Mouse (Mus musculus) hindbrain, embryonic 15.5 days (tissue): ENCODE data around the gene Lrrc49. TPM values are rescaled to one million over a fixed set of nuclear protein-coding genes. Genes with fewer than 3 reads are reported as not detected.

Source experiments
- ATAC-seq: fragments of 200-750 bp; cut with Nextera tagmentation; 2 replicates; pipeline ENCODE4 v1.8.0; 2017; ENCODE audit warnings: low read depth, moderate number of reproducible peaks, moderate TSS enrichment; ENCODE audit not compliant: low FRiP score
- H3K27ac ChIP-seq: fragments of 300-500 bp; sonication (generic); replicated peaks from 2 replicates; pipeline ENCODE4 v1.5.1; 2015; ENCODE audit warnings: mild to moderate bottlenecking, inconsistent platforms
- H3K27me3 ChIP-seq: fragments of 300-500 bp; sonication (generic); 2 replicates; pipeline ENCODE4 v1.6.1; 2015; ENCODE audit warnings: control low read depth, inconsistent platforms
- H3K36me3 ChIP-seq: fragments of 300-500 bp; sonication (generic); 2 replicates; pipeline ENCODE4 v1.6.1; 2015; ENCODE audit warnings: control low read depth, inconsistent platforms
- H3K4me1 ChIP-seq: fragments of 300-500 bp; sonication (generic); replicated peaks from 2 replicates; pipeline ENCODE4 v1.6.1; 2015; ENCODE audit warnings: control low read depth, inconsistent platforms
- H3K4me2 ChIP-seq: fragments of 300-500 bp; sonication (generic); 2 replicates; pipeline ENCODE4 v1.6.1; 2015; ENCODE audit warnings: moderate library complexity, mild to moderate bottlenecking, inconsistent platforms
- H3K4me3 ChIP-seq: fragments of 300-500 bp; sonication (generic); 2 replicates; pipeline ENCODE4 v1.5.1; 2015; ENCODE audit warnings: mild to moderate bottlenecking, inconsistent platforms
- H3K9ac ChIP-seq: fragments of 300-500 bp; sonication (generic); 2 replicates; pipeline ENCODE4 v1.6.1; 2015; ENCODE audit warnings: inconsistent platforms
- H3K9me3 ChIP-seq: fragments of 300-500 bp; sonication (generic); 2 replicates; pipeline ENCODE4 v1.6.1; 2016; ENCODE audit warnings: control low read depth, inconsistent platforms
- WGBS: fragments of 180-500 bp; shearing (Covaris S2); methylation state at CpG from one replicate; pipeline ENCODE4 v1.1.7; 2015; 5-methylcytosine and 5-hydroxymethylcytosine counted together
- polyA plus RNA-seq: library from polyadenylated mRNA; unstranded; fragments of >200 nt; fragmentation: Nextera tagmentation; extraction: Ambion mirVana; gene quantifications from 2 replicates; pipeline ENCODE4 v1.2.1, GENCODE M21; 2015

The Lrrc49 gene
- polyA plus RNA-seq, 1 experiment from 2014 or later = 71.4 TPM

DNA sequence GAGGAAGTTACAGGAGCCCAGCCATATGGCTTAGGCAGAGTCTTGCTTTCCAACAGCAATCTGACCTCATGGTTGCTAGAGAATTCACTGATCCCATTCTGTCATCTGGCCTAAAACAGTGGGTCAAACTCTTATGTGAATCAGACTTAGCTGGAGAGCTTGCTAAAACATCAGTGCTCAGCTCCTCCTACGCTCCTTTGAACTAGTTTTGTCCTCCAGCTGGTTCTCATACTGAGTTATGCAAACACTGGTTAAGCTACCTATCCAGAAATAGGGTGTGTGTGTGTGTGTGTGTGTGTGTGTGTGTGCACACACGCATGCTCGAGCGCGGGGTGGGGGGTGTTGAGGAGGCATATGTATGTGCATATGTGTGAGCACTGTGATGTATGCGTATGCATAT, 15.4 kb downstream of the Lrrc49 start:
- Histone ChIP-seq H3K9ac (no peak overlapping the region), H3K27ac (no peak overlapping the region), H3K36me3 (peaks cover 47% of the 10 kb centered on the region), H3K4me1 (no peaks in the 10 kb centered on the region), H3K4me2 (no peak overlapping the region), H3K9me3 (no peaks in the 10 kb centered on the region), H3K4me3 (no peak overlapping the region), H3K27me3 (no peaks in the 10 kb centered on the region)
- WGBS = 97% methylated on average over 6 of the region's 6 CpGs
- ATAC-seq = no peak

DNA sequence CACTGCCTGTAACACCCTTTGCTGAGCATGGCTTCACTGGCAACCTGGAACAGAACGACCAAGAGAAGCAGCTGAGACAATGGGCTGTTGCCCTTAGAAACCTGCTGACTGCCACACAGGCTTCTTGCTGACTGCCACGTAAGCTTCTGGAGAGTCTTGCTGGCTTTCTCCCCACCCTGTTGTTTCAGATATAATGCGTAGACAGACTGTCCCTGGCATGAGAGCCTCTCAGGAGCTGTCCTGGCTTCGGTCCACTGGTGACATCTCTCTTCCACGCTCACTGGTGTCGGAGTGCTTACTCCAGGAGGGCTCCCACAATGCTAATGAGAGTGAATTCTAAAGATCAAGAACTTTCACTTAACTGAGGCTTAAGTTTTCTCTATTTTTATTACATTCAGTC, 19.1 kb downstream of the Lrrc49 start:
- Histone ChIP-seq H3K36me3 (peaks cover 54% of the 10 kb centered on the region), H3K9me3 (no peaks in the 10 kb centered on the region)

DNA sequence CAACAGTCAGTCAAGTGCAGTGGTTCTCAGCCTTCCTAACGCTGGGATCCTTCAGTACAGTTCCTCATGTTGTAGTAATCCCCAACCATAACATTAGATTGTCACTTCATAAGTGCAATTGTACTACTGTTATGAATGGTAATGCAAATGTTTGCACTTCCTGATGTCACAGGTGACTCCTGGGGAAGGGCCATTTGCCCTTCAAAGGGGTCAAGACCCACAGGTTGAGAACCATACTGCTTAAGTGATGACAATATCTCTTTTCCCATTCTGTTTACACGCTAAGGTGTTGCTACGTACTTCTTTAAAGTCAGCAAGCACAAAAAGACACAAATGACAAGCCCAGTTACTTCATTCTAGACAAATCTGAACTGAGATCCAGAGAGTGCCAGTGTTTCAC, 22.4 kb downstream of the Lrrc49 start:
- no peak overlapping the region for H3K9ac ChIP-seq
- no peaks in the 10 kb centered on the region for H3K9me3 ChIP-seq
- H3K27me3 ChIP-seq = no peaks in the 10 kb centered on the region
- ATAC-seq = no peak
- 93% methylated on average over 3 of the region's 3 CpGs for WGBS
- H3K4me2 ChIP-seq = no peak overlapping the region
- peaks cover 48% of the 10 kb centered on the region for H3K36me3 ChIP-seq
- no peak overlapping the region for H3K27ac ChIP-seq
- no peak overlapping the region for H3K4me3 ChIP-seq
- no peaks in the 10 kb centered on the region; the same call in 1 of the 2 replicates for H3K4me1 ChIP-seq

More for the DNA sequence above, 19.1 kb downstream of the Lrrc49 start:
- ATAC-seq = no peak
- no peak overlapping the region for H3K4me3 ChIP-seq
- H3K4me2 ChIP-seq = no peak overlapping the region
- no peaks in the 10 kb centered on the region for H3K4me1 ChIP-seq
- WGBS = 66% methylated on average over 6 of the region's 6 CpGs
- no peak overlapping the region for H3K27ac ChIP-seq
- H3K27me3 ChIP-seq = no peaks in the 10 kb centered on the region
- H3K9ac ChIP-seq = no peak overlapping the region

DNA sequence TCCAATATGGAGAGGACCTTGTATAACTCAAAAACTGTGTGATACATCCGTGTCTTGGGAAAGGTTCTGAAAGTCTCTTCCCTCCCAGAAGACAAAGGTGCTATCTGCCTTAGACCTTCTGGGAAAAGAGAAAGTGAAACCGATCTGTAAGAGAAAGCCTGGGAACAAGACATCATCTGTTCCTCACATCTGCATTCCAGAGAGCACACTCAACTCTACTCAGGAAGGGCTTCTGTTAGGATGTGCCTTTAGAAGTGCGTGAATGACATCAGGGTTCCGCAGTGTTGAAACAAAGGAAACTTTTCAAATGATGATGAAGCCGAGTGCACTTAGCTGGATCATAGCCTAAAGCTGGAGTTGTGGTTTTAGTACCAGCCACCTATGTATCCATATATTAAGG, 23.1 kb downstream of the Lrrc49 start:
- Histone ChIP-seq H3K4me1 (no peaks in the 10 kb centered on the region; the same call in 1 of the 2 replicates), H3K4me2 (no peak overlapping the region), H3K4me3 (no peak overlapping the region), H3K9me3 (no peaks in the 10 kb centered on the region), H3K27me3 (no peaks in the 10 kb centered on the region), H3K36me3 (peaks cover 43% of the 10 kb centered on the region), H3K27ac (no peak overlapping the region), H3K9ac (no peak overlapping the region)
- 89% methylated on average over 5 of the region's 5 CpGs for WGBS
- ATAC-seq = no peak

DNA sequence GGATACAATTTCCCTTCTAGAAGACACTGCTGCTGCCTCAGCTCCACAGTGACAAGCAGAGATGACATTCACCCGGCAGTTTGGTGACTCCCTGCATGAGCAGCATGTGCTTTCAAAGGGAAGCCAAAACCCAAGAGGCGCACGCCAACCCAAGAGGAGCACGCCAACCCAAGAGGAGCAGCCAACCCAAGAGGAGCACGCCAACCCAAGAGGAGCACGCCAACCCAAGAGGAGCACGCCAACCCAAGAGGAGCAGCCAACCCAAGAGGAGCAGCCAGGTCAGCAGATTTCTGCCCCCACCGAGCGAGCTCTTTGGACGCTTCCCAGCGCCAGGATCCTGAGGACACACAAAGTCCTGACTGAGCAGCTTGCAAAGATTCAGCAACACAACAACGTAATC, 23.6 kb downstream of the Lrrc49 start:
- no peak for ATAC-seq
- no peak overlapping the region for H3K4me3 ChIP-seq
- H3K9me3 ChIP-seq = no peaks in the 10 kb centered on the region
- H3K27ac ChIP-seq = no peak overlapping the region
- no peaks in the 10 kb centered on the region; the same call in 1 of the 2 replicates for H3K4me1 ChIP-seq
- H3K27me3 ChIP-seq = no peaks in the 10 kb centered on the region
- H3K9ac ChIP-seq = no peak overlapping the region
- H3K4me2 ChIP-seq = no peak overlapping the region
- 95% methylated on average over 12 of the region's 12 CpGs for WGBS
- H3K36me3 ChIP-seq = peaks cover 41% of the 10 kb centered on the region

DNA sequence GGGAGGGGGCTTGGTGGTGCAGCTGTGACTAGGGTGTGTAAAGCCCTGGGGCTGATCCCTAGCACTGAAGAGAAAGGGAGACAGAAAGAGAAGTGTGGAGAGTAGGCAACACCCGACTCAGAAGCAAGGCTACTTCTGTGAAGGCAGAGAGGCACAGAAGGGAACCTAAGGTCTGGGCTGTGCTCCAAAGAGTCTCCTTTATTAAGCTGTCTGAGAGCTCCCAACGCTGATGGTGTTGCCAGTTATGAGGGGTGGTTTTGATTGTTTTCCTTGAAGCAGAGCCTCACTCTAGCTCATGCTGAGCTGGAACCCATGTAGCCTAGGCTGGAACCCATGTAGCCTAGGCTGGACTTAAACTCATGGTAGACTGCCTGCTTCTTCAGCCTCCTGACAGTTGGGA, 25.0 kb downstream of the Lrrc49 start:
- H3K9me3 ChIP-seq = no peaks in the 10 kb centered on the region
- no peak overlapping the region for H3K4me2 ChIP-seq
- no peaks in the 10 kb centered on the region for H3K27me3 ChIP-seq
- H3K9ac ChIP-seq = no peak overlapping the region
- 74% methylated on average over 2 of the region's 2 CpGs for WGBS
- peaks cover 29% of the 10 kb centered on the region for H3K36me3 ChIP-seq
- ATAC-seq = no peak
- no peaks in the 10 kb centered on the region; the same call in 1 of the 2 replicates for H3K4me1 ChIP-seq
- no peak overlapping the region for H3K27ac ChIP-seq
- H3K4me3 ChIP-seq = no peak overlapping the region

DNA sequence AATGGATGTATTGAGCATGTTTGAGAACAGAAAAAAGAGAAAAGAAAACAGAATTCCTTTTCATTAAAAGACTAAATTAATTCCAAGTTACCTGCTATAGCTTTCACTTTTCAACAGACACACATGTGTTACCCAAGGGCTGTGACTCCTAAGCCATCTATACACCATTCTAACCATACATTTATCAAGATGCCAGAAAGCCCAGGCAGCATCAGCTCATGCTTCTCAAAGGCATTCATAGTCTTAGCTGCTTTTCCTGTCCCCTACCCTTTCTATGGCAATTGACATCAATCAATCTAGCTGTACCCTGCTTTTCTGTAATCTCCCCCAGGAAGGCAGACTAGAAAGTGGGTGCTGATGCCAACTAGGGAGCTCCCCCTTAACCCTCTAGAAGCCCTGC, 34.4 kb downstream of the Lrrc49 start:
- no peak overlapping the region for H3K4me2 ChIP-seq
- no peak for ATAC-seq
- H3K9me3 ChIP-seq = no peaks in the 10 kb centered on the region
- no peaks in the 10 kb centered on the region for H3K27me3 ChIP-seq
- H3K9ac ChIP-seq = no peak overlapping the region
- no peaks in the 10 kb centered on the region; the same call in 1 of the 2 replicates for H3K36me3 ChIP-seq
- H3K27ac ChIP-seq = no peak overlapping the region
- peaks cover 22% of the 10 kb centered on the region for H3K4me1 ChIP-seq
- no peak overlapping the region for H3K4me3 ChIP-seq

DNA sequence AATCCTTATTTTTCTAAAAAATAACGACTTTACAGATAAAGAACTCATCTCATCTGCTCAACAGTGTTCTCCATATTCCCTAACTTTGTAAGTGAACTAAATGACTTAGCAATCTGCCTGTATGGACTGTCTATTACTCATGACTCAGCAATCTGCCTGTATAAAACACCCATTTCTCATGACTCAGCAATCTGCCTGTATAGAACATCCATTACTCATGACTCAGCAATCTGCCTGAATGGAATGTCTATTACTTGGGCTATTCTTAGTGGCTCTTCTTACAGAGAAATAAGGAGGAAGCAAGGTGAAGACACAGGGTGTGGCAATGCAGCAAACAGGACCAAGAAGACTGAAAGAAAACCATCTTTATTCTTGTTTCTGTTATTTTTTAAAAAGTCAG, 34.8 kb downstream of the Lrrc49 start:
- no peaks in the 10 kb centered on the region for H3K9me3 ChIP-seq
- H3K36me3 ChIP-seq = no peaks in the 10 kb centered on the region; the same call in 1 of the 2 replicates
- no peak for ATAC-seq
- H3K4me2 ChIP-seq = no peak overlapping the region
- no peaks in the 10 kb centered on the region for H3K27me3 ChIP-seq
- H3K27ac ChIP-seq = no peak overlapping the region
- peaks cover 25% of the 10 kb centered on the region for H3K4me1 ChIP-seq
- H3K4me3 ChIP-seq = no peak overlapping the region
- WGBS = 98% methylated on average over 1 of the region's 1 CpGs
- no peak overlapping the region for H3K9ac ChIP-seq

DNA sequence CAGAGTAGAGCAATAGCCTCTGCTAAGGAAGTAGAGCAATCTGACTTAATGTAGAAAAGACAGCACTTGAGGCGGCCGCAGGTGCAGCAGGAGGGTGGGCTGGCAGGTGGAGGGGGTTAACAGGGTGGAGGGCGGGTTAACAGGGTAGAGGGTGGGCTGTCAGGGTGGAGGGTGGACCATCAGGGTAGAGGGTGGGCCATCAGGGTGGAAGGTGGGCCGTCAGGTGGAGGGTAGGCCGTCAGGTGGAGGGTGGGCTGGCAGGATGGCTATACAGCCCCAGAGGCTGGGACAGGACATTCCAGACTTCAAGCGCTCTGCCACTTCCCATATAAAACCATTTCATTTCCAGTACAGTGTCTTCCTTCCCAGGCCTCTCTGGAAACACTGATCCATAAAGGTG, 37.7 kb downstream of the Lrrc49 start:
- Histone ChIP-seq H3K9ac (peak overlapping the region; percentile 5; the same call in 1 of the 2 replicates), H3K4me2 (peak overlapping the region; percentile 46; the same call in 1 of the 2 replicates), H3K9me3 (no peaks in the 10 kb centered on the region), H3K4me1 (peaks cover 30% of the 10 kb centered on the region), H3K27me3 (no peaks in the 10 kb centered on the region), H3K36me3 (no peaks in the 10 kb centered on the region; the same call in 1 of the 2 replicates), H3K27ac (peak overlapping the region; percentile 38), H3K4me3 (no peak overlapping the region)
- 72% methylated on average over 6 of the region's 6 CpGs for WGBS
- ATAC-seq = 0 out of 2 replicates have a peak, but pooled peaks have one; percentile 51

DNA sequence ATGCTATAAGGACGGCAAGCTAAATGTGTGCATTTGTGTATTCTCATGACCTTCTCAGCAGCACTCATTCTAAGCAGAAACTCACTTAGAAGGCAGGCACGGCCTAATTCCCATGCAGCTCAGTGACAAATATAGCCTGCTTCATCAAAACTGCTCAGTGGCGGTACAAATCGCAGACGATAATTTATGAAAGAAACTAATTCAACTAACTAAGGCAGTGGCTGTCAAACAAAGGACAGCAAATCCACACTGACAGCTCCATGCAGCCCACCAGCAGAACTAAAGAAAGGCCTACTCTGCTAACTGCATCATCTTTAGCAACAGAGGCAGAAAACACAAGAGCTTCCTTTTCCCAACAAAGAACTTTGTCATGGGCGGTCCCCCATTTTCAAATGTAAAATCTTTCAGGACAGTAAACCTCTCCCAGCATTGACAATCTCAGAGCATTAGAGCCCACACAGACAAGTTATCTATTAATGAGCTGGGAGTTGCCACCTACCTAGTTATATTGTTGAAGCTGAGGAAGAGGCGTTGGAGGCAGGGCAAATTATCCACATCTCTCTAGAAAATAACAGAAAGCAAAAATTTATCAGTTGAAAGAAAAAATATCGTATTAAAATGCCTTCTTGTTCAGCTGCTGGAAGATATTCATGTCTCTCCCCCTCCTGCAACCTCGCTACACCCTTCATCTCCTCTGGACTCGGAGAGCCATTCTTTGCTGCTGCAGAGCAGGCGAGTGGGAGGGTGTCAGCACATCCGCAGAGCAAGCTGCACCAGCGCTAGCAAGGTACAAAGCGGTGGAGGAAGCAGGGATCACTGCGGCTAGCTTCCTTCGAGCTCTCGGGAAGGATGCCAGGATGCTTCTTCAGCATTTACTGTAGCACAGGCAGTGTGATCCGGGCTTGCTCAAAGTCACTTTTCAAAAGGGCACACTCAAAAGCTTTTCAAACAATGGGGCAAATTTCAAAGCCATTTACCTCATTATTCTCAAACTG, 38.7 kb downstream of the Lrrc49 start:
- peak; percentile 78; the same call in 1 of the 2 replicates for ATAC-seq
- 14% methylated on average over 18 of the region's 18 CpGs for WGBS
- H3K4me3 ChIP-seq = peak overlapping the region; percentile 7

DNA sequence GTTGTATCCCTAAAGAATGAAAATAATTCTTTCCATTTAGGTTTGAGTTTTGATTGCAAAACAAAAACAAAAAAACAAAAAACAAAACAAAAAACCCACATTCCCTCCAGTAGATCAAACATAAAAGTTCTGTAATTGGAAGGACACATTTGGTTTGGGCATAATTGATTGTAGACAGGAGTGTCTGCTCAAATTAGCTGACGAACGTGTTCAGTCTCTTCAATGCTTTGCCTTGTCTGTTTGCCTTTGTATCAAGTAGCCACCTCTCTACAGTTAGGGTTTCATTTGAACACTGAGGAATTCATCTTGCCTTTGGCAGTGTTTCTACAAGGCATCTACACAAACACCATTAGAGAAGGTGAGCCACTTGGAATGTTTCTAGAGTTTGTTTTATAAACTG, 54.4 kb downstream of the Lrrc49 start:
- no peak for ATAC-seq
- H3K4me3 ChIP-seq = no peak overlapping the region
- no peak overlapping the region for H3K9ac ChIP-seq
- H3K27ac ChIP-seq = no peak overlapping the region
- H3K4me2 ChIP-seq = no peak overlapping the region
- 63% methylated on average over 2 of the region's 2 CpGs for WGBS
- no peaks in the 10 kb centered on the region for H3K36me3 ChIP-seq
- no peaks in the 10 kb centered on the region for H3K9me3 ChIP-seq
- peaks cover 7% of the 10 kb centered on the region; the same call in 1 of the 2 replicates for H3K4me1 ChIP-seq
- no peaks in the 10 kb centered on the region for H3K27me3 ChIP-seq

More for the DNA sequence above, 38.7 kb downstream of the Lrrc49 start:
- Histone ChIP-seq H3K9me3 (no peaks in the 10 kb centered on the region), H3K4me2 (peak overlapping the region; percentile 46), H3K4me1 (peaks cover 30% of the 10 kb centered on the region), H3K36me3 (peaks cover 1% of the 10 kb centered on the region), H3K27me3 (no peaks in the 10 kb centered on the region), H3K27ac (peak overlapping the region; percentile 72), H3K9ac (peak overlapping the region; percentile 23)

DNA sequence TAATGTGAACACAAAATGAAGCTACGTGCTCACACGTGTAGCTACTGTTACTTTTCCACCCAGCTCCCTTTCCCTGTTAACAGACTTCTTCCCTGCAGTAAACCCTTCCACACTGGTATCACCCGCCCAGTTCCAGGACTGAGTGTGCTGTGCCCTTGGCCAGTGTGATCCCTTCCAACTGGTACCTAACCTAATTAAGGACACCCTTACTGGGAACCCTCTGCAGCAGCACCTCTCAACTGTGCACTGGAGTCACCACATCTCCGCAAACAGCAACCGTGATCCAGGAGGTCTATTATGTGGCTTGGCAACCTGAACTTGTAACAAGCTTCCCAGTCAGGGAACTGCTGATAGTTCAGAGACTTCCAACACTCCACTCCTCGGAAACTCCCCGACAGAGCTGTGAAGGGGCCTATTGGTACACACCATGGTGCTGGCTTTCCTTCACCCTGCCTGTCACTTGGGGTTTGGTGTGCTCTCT, 61.6 kb downstream of the Lrrc49 start:
- no peaks in the 10 kb centered on the region for H3K36me3 ChIP-seq
- H3K4me2 ChIP-seq = no peak overlapping the region
- peak; percentile 45; the same call in 1 of the 2 replicates for ATAC-seq
- no peaks in the 10 kb centered on the region for H3K27me3 ChIP-seq
- peaks cover 25% of the 10 kb centered on the region for H3K4me1 ChIP-seq
- WGBS = 53% methylated on average over 7 of the region's 7 CpGs
- H3K9me3 ChIP-seq = no peaks in the 10 kb centered on the region
- peak overlapping the region; percentile 62 for H3K27ac ChIP-seq
- no peak overlapping the region for H3K4me3 ChIP-seq
- no peak overlapping the region for H3K9ac ChIP-seq
